Mouse (Mus musculus) E14TG2a.4 (cell line): ENCODE results near the gene Phf19.

Experiments
- H3K27me3 ChIP-seq: 2 replicates; pipeline ENCODE4 v1.6.1; 2014; ENCODE audit warnings: low read length, control low read depth; ENCODE audit not compliant: insufficient read depth
- H3K36me3 ChIP-seq: 2 replicates; pipeline ENCODE4 v1.6.1; 2014; ENCODE audit warnings: low read length, control low read depth; ENCODE audit not compliant: insufficient read depth
- H3K4me1 ChIP-seq: replicated peaks from 2 replicates; pipeline ENCODE4 v1.6.1; 2014; ENCODE audit warnings: low read depth, low read length, control low read depth
- H3K4me3 ChIP-seq: replicated peaks from 2 replicates; pipeline ENCODE4 v1.5.1; 2014; ENCODE audit warnings: mild to moderate bottlenecking, low read length
- H3K9me3 ChIP-seq: 2 replicates; pipeline ENCODE4 v1.6.1; 2014; ENCODE audit warnings: low read length, control low read depth
- CTCF ChIP-seq: conservative IDR thresholded peaks from 2 replicates; pipeline ENCODE4 v1.5.1; 2014; ENCODE audit warnings: low read length
- NANOG ChIP-seq: IDR thresholded peaks from 2 replicates; pipeline ENCODE4 v1.6.1; 2014; ENCODE audit warnings: borderline replicate concordance, low read length, mixed read lengths
- POU5F1 ChIP-seq: IDR thresholded peaks from 2 replicates; pipeline ENCODE4 v1.6.1; 2014; ENCODE audit warnings: low read length, borderline replicate concordance

The Phf19 gene

GRCm38 (mm10) chr2:34958036-34958435, 44.2 kb upstream of the Phf19 start:
- Histone ChIP-seq H3K4me3 (no peak overlapping the region), H3K9me3 (no peaks in the 10 kb centered on the region), H3K4me1 (peaks cover 23% of the 10 kb centered on the region), H3K27me3 (peaks cover 28% of the 10 kb centered on the region), H3K36me3 (no peaks in the 10 kb centered on the region)
- TF ChIP-seq CTCF (no peak), NANOG (no peak), POU5F1 (no peak)

- Histone ChIP-seq H3K4me1 (peaks cover 21% of the 10 kb centered on the region), H3K4me3 (no peak overlapping the region), H3K36me3 (no peaks in the 10 kb centered on the region), H3K9me3 (no peaks in the 10 kb centered on the region), H3K27me3 (peaks cover 25% of the 10 kb centered on the region)
- TF ChIP-seq POU5F1 (no peak), NANOG (no peak), CTCF (no peak)
Observed at GRCm38 (mm10) chr2:34957405-34957804, 43.6 kb upstream of the Phf19 start.

GRCm38 (mm10) chr2:34956941-34957340, 43.1 kb upstream of the Phf19 start:
- no peaks in the 10 kb centered on the region for H3K9me3 ChIP-seq
- no peaks in the 10 kb centered on the region for H3K36me3 ChIP-seq
- H3K4me1 ChIP-seq, result peaks cover 16% of the 10 kb centered on the region
- TF ChIP-seq NANOG (no peak), CTCF (no peak), POU5F1 (no peak)
- H3K4me3 ChIP-seq, result no peak overlapping the region
- peaks cover 22% of the 10 kb centered on the region for H3K27me3 ChIP-seq

GRCm38 (mm10) chr2:34954344-34954743, 40.5 kb upstream of the Phf19 start:
- H3K9me3 ChIP-seq, result no peaks in the 10 kb centered on the region
- no peaks in the 10 kb centered on the region for H3K36me3 ChIP-seq
- TF ChIP-seq NANOG, result no peak
- TF ChIP-seq POU5F1, result no peak
- TF ChIP-seq CTCF, result no peak
- H3K4me3 ChIP-seq, result no peak overlapping the region
- H3K27me3 ChIP-seq, result peaks cover 11% of the 10 kb centered on the region; the same call in 1 of the 2 replicates
- peaks cover 3% of the 10 kb centered on the region; the same call in 1 of the 2 replicates for H3K4me1 ChIP-seq

- no peak overlapping the region for H3K4me3 ChIP-seq
- H3K9me3 ChIP-seq, result no peaks in the 10 kb centered on the region
- TF ChIP-seq NANOG (no peak), CTCF (no peak), POU5F1 (no peak)
- no peaks in the 10 kb centered on the region for H3K36me3 ChIP-seq
- peaks cover 3% of the 10 kb centered on the region; the same call in 1 of the 2 replicates for H3K4me1 ChIP-seq
- peaks cover 9% of the 10 kb centered on the region; the same call in 1 of the 2 replicates for H3K27me3 ChIP-seq
Observed at GRCm38 (mm10) chr2:34953547-34954116, 39.8 kb upstream of the Phf19 start.

GRCm38 (mm10) chr2:34953018-34953417, 39.2 kb upstream of the Phf19 start:
- Histone ChIP-seq H3K4me3 (no peak overlapping the region), H3K4me1 (peaks cover 8% of the 10 kb centered on the region), H3K27me3 (0 out of 2 replicates have a peak, but pooled peaks cover 9% of the 10 kb centered on the region), H3K9me3 (no peaks in the 10 kb centered on the region), H3K36me3 (no peaks in the 10 kb centered on the region)
- TF ChIP-seq POU5F1, result no peak
- no peak for TF ChIP-seq CTCF
- no peak for TF ChIP-seq NANOG

- TF ChIP-seq POU5F1 (no peak), CTCF (no peak), NANOG (no peak)
- no peaks in the 10 kb centered on the region for H3K36me3 ChIP-seq
- H3K4me3 ChIP-seq, result no peak overlapping the region
- peaks cover 23% of the 10 kb centered on the region for H3K4me1 ChIP-seq
- H3K9me3 ChIP-seq, result no peaks in the 10 kb centered on the region
- 0 out of 2 replicates have a peak, but pooled peaks cover 14% of the 10 kb centered on the region for H3K27me3 ChIP-seq
Observed at GRCm38 (mm10) chr2:34951469-34951868, 37.6 kb upstream of the Phf19 start.

GRCm38 (mm10) chr2:34948622-34949021, 34.8 kb upstream of the Phf19 start:
- H3K9me3 ChIP-seq, result no peaks in the 10 kb centered on the region
- H3K27me3 ChIP-seq, result 0 out of 2 replicates have a peak, but pooled peaks cover 14% of the 10 kb centered on the region
- H3K36me3 ChIP-seq, result no peaks in the 10 kb centered on the region
- peaks cover 49% of the 10 kb centered on the region for H3K4me1 ChIP-seq
- H3K4me3 ChIP-seq, result no peak overlapping the region
- no peak for TF ChIP-seq POU5F1
- no peak for TF ChIP-seq CTCF
- no peak for TF ChIP-seq NANOG

GRCm38 (mm10) chr2:34946046-34946445, 32.2 kb upstream of the Phf19 start:
- Histone ChIP-seq H3K9me3 (no peaks in the 10 kb centered on the region), H3K4me3 (peak overlapping the region; percentile 45), H3K36me3 (no peaks in the 10 kb centered on the region), H3K4me1 (peaks cover 74% of the 10 kb centered on the region), H3K27me3 (peaks cover 23% of the 10 kb centered on the region)
- TF ChIP-seq CTCF (no peak), NANOG (0 out of 2 replicates have a peak, but pooled peaks have one; percentile 10), POU5F1 (no peak)
